Mouse (Mus musculus) CH12.LX (cell line): Measurements from ENCODE around the gene Mettl27.

Source experiments
- JUND ChIP-seq: conservative IDR thresholded peaks from 2 replicates; pipeline ENCODE4 v1.6.1; 2011; ENCODE audit warnings: low read depth, low read length, improper control_type of control experiment
- MYC ChIP-seq: IDR thresholded peaks from 2 replicates; pipeline ENCODE4 v1.6.1; 2011; ENCODE audit warnings: low read depth, mild to moderate bottlenecking, improper control_type of control experiment, low read length

GRCm38 (mm10) chr5:134948085-134948439 is 15.9 kb downstream of the Mettl27 start:
- TF ChIP-seq MYC (no peak), JUND (no peak)
